In the genomic region with DNA sequence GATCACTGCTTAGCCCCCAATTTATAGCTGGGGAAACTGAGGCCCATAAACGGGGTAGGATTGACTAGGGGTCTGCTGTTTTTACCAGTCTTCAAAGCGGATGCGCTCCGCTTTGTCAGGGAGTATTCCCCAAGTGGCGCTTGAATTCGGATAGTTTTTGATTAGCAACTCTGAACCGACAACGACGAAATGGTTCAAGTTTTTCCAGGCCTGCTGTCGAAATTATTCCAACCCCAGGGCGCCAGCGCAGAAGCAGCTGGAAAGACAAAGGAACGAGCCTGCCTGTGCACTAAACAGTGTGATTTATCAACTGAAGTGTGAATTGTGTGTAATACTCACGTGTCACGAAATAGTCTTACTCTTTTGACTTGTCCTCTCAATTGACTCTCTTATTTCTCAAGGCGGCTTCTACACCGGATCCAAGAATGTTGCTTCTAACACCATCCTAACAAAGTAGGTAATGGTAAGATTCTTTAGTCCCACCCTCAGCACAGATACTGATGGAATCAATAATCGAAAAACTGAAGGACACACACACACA, we compare ENCODE assay signal across 8 mouse cellular contexts. TPM values are rescaled to one million over a fixed set of nuclear protein-coding genes. Genes with fewer than 3 reads are reported as not detected.
DNase-seq lines count a peak whose midpoint lies in the region; ATAC-seq and TF ChIP-seq lines count a peak whose summit lies in the region.

A gene (minus strand): TSS at position 428 of the 541 bp plus-strand sequence.

- peak within 1 kb of the TSS; percentile 84 for H3K4me2 ChIP-seq in intestine, embryonic 16.5 days (ENCODE audit: low read depth, low read length)
- H3K4me2 ChIP-seq in midbrain, embryonic 13.5 days (replicated peaks), result peak within 1 kb of the TSS; percentile 81

- no peaks in the 10 kb centered on the region for H3K36me3 ChIP-seq in intestine, embryonic 16.5 days (ENCODE audit: control insufficient read depth, insufficient read depth, low read length)
- no peaks in the 10 kb centered on the region for H3K36me3 ChIP-seq in midbrain, embryonic 13.5 days

- no peak for DNase-seq in layer of hippocampus, adult 2 months (ENCODE audit: low spot score in 2 of 2)
- no peak for DNase-seq in layer of hippocampus, adult 9-11 months
- peak; percentile 34 for DNase-seq in adrenal gland, postnatal 14 days
- DNase-seq in gastrocnemius, postnatal 25 days, result no peak
- DNase-seq in T-cell, adult 2 months (ENCODE audit: low spot score), result no peak
- DNase-seq in embryo, embryonic 9.5 days (ENCODE audit: extremely low spot score), result no peak

- no peaks in the 10 kb centered on the region for H3K27me3 ChIP-seq in intestine, embryonic 16.5 days (replicated peaks; ENCODE audit: control insufficient read depth, insufficient read depth, low read length)
- peaks cover 31% of the 10 kb centered on the region for H3K27me3 ChIP-seq in midbrain, embryonic 13.5 days

- H3K9me3 ChIP-seq in intestine, embryonic 16.5 days (ENCODE audit: control insufficient read depth, low read length), result no peaks in the 10 kb centered on the region
- no peaks in the 10 kb centered on the region for H3K9me3 ChIP-seq in midbrain, embryonic 13.5 days

- peak within 1 kb of the TSS; percentile 81 for H3K27ac ChIP-seq in layer of hippocampus, adult 2 months
- H3K27ac ChIP-seq in intestine, embryonic 16.5 days (ENCODE audit: low read length), result peak within 1 kb of the TSS; percentile 83
- H3K27ac ChIP-seq in midbrain, embryonic 13.5 days, result no peak within 1 kb of the TSS

- peak within 1 kb of the TSS; percentile 51 for H3K4me3 ChIP-seq in layer of hippocampus, adult 2 months
- H3K4me3 ChIP-seq in intestine, embryonic 16.5 days (ENCODE audit: low read length), result peak within 1 kb of the TSS; percentile 76
- peak within 1 kb of the TSS; percentile 48 for H3K4me3 ChIP-seq in midbrain, embryonic 13.5 days (replicated peaks)

- no peak for TF ChIP-seq CTCF in layer of hippocampus, adult 2 months (conservative IDR thresholded peaks at IDR 0.05)

- no peak for ATAC-seq in intestine, embryonic 16.5 days
- peak; percentile 22; the same call in 1 of the 2 replicates for ATAC-seq in midbrain, embryonic 13.5 days

- H3K4me1 ChIP-seq in intestine, embryonic 16.5 days (ENCODE audit: control insufficient read depth, insufficient read depth, low read length), result peaks cover 18% of the 10 kb centered on the region
- peaks cover 25% of the 10 kb centered on the region for H3K4me1 ChIP-seq in midbrain, embryonic 13.5 days (replicated peaks)

- WGBS in intestine, embryonic 16.5 days, result 12% methylated on average over 18 of the region's 18 CpGs
- 7% methylated on average over 18 of the region's 18 CpGs for WGBS in midbrain, embryonic 13.5 days

- H3K9ac ChIP-seq in intestine, embryonic 16.5 days (ENCODE audit: low read depth, low read length), result peak within 1 kb of the TSS; percentile 91
- peak within 1 kb of the TSS; percentile 63 for H3K9ac ChIP-seq in midbrain, embryonic 13.5 days (replicated peaks)

RNA-seq across cellular contexts. Expression of the gene that starts here (rescaled TPM):
- total RNA-seq in layer of hippocampus, adult 2 months (2021), result 100 to 1,000 TPM; 122 to 137 TPM
- total RNA-seq in adrenal gland, postnatal 14 days (2021), result 153 and 208 TPM in 2 replicates
- total RNA-seq in gastrocnemius, postnatal 25 days (2021), result 10 to 100 TPM; 28.0 to 62.1 TPM
- 130 and 138 TPM in 2 replicates for polyA plus RNA-seq in intestine, embryonic 16.5 days (2015; fragmentation: Nextera tagmentation; extraction: Ambion mirVana)
- polyA plus RNA-seq in midbrain, embryonic 13.5 days (2015; fragmentation: Nextera tagmentation; extraction: Ambion mirVana), result 6.5 and 7.3 TPM in 2 replicates

Comparison
In these comparisons a context has a peak if more than half of its experiments do, and no peak if none do; other contexts are left out.
1. RNA of the gene that starts here (polyA plus RNA-seq): 130 to 138 TPM in intestine, embryonic 16.5 days; 6.5 to 7.3 TPM in midbrain, embryonic 13.5 days; every median in the first group is over 10 times any median in the second.
2. Peak in every context shown above with its lines, with median percentiles within 50 percentile points of each other: H3K4me3 ChIP-seq.